Mouse (Mus musculus): ENCODE data around the gene Zfp523.
A peak's percentile ranks its signal among the peaks of the same experiment; 100 is the strongest.
"Not testable (repeated sequence)": the region's sequence is repeated elsewhere in the genome, so short reads cannot be mapped to it uniquely, and the experiment has no call there.

Gene Zfp523

DNA sequence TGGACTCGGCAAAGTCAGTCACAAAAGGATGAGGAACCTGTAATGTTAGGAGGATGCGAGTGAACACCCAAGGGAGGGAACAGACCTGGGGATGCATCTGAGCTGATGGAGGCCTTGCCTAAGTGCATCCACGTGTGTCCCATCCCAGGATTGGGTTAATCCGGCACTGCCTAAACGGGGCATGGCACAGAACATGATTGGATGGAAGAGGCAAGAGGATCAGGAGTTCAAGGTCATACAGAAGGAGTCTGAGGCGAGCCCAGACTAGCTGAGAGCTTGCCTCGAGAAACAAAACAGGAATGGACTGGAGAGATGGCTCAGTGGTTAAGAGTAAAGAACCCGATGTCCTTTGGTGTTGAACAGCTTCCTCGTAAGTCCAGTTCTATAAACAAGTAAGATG, 35.5 kb downstream of the Zfp523 start:
- no peak for DNase-seq

DNA sequence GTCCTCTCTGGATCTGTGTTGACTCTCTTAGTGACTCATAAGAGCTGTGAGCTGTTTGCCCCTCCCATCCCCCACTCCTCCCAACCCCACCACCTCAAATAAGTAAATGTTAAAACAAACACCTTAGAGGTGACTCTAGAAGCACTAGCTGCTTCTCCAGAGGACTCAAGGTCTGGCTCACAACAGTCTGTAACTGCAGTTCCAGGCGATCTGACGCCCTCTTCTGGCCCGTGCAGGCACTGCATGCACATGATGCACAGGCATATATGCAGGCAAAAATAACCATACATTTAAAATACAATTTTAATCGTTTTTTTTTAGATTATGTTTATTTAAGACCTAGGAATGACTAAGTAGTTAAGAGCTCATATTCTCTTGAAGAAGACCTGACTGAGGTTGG, 36.3 kb downstream of the Zfp523 start:
- DNase-seq = no peak

- DNase-seq = no peak
Measured at GRCm38 (mm10) chr17:28216791-28217190, 39.9 kb downstream of the Zfp523 start.

DNA sequence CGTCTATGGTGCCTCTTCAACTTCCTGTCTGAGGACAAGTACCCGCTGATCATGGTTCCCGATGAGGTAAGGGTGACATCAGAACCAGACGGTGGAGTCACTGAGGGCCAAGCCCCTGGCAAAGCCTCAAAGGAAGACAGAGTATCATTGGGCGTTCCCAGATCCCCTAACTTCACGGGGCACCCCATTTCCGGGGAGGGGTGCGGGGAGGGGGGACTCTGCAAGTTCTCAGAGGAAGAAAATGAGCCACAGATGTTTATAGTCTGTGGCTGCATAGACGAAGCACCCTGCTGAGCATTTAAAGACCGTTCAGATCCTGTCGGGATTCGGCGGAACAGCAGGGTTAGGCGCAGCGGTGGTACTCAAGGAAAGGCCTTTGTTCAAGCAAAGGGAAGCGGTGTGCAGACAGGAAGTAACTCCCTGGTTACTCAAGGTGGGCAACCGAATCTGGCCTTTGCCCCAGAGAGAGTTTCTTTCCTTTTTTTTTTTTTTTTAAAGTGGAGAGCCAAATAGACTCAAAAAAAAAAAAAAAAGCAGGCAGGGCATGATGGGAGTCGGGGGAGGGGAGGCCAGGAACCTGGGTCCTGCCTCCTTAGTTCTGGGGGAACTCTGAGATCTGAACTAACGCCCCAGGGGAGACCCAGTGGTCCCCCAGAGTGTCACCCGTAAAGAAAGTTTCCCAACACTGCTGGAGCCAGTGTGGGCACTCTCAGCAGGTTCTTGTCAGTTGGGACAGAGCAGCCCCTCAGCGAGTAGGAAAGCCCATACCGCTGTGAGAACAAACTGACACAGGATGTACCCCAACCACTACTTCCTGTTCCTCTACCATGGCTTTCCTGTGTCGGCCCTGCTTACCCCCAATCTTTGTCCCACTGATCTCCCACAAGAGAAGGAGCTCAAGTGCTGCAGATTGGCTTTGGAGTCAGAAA, 41.1 kb downstream of the Zfp523 start:
- DNase-seq = no peak

- DNase-seq = not testable (repeated sequence)
Measured at GRCm38 (mm10) chr17:28222463-28222862, 45.5 kb downstream of the Zfp523 start.

DNA sequence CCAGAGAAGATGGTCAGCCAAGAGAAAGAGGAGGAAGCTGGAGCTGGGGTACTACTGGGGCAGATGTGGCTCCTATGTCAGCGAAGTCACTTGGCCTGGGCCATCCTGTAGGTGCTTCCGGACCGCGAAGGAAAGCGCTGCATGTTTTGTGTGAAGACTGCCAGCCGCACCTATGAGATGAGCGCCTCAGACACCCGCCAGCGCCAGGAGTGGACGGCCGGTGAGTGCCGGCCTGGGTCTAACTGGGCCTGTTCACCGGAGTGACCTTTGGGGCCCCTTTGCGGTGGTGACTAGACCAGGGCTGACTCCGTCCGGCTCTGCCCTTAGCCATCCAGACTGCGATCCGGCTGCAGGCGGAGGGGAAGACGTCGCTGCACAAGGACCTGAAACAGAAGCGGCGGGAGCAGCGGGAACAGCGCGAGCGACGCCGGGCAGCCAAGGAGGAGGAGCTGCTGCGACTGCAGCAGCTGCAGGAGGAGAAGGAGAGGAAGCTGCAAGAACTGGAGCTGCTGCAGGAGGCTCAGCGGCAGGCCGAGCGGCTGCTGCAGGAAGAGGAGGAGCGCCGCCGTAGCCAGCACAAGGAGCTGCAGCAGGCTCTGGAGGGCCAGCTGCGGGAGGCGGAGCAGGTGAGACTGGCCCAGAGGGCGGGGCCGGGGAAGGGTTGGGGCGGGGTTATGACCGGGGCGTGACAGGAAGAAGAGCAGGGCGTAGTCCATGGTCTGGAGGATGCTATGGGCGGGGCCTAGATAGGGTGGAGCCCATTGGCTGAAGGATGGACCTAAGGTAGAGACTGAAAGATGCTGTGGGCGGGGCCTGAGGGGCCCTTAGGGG, 46.8 kb downstream of the Zfp523 start:
- DNase-seq = peak; percentile 96

- no peak for DNase-seq
Measured at GRCm38 (mm10) chr17:28224615-28225014, 47.7 kb downstream of the Zfp523 start.

GRCm38 (mm10) chr17:28226014-28226413, 49.1 kb downstream of the Zfp523 start:
- DNase-seq = peak; percentile 87

DNA sequence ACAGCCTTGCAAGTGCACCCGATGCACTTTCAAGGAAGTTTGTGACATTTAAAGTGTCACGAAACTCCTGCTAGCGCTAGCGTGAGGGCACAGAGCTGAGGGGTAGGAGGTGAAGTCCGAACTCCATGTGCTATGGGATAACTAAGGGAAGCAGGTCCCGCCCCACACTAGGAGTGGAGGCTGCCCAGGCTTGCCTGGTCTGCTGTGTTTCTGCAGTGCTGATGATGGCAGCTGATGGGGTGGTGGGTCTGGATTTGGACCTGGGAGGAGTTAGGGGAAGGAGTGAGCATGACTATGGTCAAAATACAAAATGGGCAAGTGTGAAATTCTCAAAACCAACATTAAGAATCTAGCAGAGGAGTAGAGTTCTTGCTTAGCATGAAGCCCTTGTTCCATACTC, 53.6 kb downstream of the Zfp523 start:
- no peak for DNase-seq

DNA sequence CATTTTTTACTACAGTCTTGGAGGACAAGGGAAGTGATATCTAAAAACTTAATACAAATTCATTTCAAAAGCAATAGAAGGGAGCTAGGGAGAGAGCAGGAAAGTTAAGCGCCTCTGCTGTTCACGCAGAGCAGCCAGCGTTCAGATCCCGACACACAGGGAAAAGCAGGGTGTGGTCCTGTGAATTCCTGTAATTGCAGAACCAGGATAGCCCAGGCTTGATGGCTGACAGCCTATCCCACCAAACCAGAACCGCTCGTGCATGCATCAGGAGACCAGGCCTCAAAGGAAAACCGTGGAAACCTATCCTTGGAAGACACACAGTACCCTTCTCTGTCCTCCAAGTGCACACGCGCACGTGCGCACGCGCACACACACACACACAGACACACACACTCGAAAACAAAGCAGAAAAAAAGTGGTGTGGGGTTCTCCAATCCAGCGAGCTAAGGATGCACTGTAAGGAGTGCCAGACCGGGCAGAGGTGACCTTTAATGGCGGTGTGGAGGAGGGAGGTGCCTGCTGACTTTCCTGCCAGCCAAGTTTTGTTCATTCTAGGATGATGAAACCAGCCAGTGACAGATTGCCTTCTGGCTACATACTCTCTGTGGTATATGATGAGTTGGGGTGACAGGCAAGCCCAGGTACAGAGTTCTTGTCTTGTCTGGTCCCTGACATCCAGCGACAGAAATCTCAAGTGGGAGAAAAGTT, 54.3 kb downstream of the Zfp523 start:
- no peak for DNase-seq

DNA sequence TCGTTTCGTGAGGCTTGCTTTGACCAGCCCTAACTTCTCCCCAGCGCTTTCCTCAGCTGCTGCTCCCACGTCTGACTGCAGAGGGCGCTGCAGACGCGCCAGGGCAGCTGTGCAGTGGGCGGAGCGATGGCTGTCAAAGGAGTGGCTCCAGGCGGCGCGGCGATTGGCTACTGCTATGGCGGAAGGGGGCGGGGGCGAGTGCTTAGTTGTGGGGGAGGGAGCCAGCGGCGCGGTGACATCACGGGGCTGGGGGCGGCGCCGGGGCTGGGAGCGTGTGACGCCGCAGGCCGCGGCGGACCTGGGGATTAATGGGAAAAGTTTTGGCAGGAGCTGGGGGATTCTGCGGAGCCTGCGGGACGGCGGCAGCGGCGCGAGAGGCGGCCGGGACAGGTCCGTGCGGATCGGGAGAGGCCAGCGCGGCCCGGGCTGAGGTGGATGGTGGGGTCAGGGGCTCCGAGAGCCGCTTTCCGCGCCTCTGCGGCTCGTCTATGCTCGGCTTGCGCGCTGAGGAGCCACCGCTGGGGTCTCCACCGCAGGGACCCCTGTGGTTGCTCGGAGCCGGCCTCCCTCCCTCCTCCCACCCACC, 55.6 kb downstream of the Zfp523 start, which contains the start of gene Ppard:
Gene Ppard (plus strand): TSS at position 226 of the 586 bp plus-strand sequence.
- peak; percentile 94 for DNase-seq

DNA sequence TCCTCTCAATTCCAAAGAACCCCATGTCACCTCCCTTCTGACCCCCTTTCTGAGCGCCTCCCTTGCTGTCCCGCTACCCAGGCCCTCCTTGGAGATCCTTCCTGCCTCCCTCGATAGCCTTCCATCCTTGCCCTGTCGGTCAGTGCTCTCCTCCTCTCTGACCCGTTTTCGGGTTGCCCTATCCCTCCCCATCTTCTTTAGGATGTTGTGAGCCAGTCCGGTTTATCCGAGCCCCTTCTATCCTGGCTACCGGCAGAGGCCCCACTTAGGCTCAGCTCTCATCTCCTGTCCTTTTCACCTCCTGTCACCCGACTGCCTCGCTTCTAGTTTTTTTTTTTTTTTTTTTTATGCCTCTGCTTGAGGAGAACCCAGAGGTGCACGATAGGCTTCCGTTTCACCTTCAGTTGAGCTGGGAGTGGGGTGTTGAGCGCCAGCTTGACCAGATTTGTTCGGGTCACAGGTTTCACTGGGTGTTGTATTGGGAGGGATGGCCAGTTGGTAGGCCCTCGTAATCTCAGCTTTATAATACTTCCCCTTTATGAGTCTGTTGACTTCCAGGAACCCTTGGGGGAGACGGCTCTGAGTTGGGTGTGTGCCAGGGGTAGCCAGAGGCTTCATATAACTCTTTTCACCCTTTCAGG, 56.3 kb downstream of the Zfp523 start:
- DNase-seq = peak; percentile 43

- DNase-seq = peak; percentile 66
Measured at GRCm38 (mm10) chr17:28234641-28235040, 57.7 kb downstream of the Zfp523 start.

DNA sequence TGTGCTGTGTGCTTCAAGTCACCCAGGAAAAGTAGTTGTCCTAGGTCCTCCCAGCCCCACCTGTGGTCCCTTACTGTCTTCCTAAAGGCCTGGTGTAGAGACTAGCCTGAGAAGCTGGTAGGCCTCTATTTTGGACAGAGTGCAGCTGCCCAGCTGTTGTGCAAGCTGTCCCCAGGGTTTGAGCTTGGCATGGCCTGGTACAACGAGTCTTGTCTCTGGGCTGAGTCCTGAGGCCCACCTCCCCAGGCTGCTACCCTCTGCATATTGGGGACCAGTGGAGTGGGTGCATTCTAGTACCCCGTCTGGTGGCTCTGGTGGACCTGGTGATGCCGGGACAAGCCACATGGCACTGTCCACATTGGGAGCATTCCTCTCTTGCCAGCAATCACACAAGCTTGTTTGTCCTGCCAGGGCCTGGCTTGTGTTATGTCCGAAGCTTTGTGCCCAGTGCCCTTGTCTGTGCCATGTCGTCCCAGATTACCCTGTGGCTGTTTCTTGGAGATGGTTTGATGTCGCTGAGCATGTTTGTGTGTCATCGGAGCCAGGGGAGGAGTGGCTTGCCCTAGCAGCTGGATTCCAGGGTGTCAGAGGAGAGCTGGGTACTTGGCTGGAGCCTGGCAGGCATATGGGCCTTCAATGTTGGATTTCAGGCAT, 59.2 kb downstream of the Zfp523 start:
- DNase-seq = no peak

GRCm38 (mm10) chr17:28236636-28237015, 59.7 kb downstream of the Zfp523 start:
- DNase-seq = no peak

- DNase-seq = no peak
Measured at GRCm38 (mm10) chr17:28237362-28237761, 60.4 kb downstream of the Zfp523 start.

DNA sequence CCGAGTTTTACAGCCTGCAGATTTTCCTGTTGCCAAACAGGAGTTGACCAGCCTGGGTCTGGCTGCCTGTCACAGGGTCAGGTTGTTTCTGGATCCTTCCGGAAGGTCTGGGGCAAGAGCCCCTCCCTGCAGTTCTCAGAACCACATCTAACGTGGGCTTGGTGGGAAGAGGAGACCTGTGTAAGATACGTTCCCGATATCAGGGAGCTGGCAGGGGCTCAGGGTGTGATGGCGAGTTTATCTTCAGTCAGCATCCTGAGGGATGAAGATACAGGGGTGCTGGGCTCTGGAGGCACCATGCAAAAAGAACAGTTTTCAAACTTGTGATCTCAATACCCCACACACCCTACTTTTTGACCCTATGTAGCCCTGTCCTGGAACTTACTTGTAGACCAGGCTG, 60.9 kb downstream of the Zfp523 start:
- no peak for DNase-seq

GRCm38 (mm10) chr17:28240846-28241245, 63.9 kb downstream of the Zfp523 start:
- DNase-seq = no peak

DNA sequence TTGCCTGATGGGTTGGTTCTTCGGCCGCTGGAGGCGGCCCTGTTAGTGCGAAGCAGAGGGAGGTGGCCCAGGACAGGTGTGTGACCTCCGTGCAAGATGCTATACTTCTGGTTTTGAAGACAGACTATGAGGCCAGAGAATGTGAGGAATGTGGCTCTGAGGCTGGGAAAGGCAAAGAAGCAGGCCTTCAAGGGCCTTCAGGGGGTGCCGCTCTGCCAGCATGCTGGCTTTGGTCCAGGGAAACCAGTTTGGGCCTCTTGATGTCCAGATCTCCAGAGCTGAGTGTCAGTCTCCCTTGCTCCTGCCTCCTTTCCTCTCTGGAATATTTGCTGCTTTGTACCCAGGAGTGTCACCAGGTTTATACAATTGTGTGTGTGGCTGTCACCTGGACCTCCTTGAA, 65.4 kb downstream of the Zfp523 start:
- no peak for DNase-seq

GRCm38 (mm10) chr17:28244214-28244613, 67.3 kb downstream of the Zfp523 start:
- DNase-seq = no peak

DNA sequence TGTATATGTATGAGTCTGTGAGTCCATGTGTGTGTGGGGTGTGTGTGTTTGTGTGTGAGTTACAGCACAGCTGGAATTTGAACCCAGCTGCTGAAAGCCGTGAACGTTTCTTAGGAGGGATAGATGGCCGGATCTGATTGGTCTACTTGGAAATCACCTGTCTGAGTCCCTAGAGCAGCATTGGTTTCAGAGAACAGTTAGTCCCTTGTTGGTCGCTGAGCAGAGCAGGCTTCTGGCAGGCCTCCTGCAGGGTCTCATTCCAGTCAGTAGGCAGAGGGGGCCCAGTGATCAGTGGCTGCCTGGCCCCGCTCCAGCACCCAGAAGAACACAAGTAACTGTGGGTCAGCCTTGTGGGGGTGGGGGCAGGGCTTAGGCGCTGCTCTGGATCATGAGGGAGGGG, 67.8 kb downstream of the Zfp523 start:
- DNase-seq = no peak

GRCm38 (mm10) chr17:28246640-28247039, 69.7 kb downstream of the Zfp523 start:
- no peak for DNase-seq
